Mouse (Mus musculus) kidney, adult 18-20 months (tissue): ENCODE measurements around the gene Cog5.
A peak's percentile ranks its signal among the peaks of the same experiment; 100 is the strongest.

Source experiments
- DNase-seq: peaks from one replicate; pipeline ENCODE4 v3.0.0; 2021

Gene Cog5

DNA sequence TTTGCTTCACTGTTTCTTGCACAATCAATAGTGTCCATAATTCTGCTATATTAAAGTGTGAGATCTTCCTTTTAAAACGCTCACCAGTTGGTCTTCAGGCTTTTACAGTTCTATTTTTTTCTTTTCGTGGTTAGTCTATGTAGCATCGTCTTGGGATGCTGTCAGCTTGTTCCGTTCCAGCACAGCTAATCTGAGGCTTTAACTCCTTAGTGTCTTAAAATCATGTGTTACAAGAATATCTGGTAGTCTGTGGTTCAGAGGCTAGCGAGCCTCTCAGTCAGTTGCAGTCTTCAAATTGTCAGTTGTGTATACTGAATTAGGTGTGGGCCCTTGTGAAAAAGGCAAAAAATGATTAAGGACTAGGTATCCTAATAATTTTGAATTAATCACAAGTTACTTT is 57.6 kb downstream of the Cog5 start:
- DNase-seq, result no peak

DNA sequence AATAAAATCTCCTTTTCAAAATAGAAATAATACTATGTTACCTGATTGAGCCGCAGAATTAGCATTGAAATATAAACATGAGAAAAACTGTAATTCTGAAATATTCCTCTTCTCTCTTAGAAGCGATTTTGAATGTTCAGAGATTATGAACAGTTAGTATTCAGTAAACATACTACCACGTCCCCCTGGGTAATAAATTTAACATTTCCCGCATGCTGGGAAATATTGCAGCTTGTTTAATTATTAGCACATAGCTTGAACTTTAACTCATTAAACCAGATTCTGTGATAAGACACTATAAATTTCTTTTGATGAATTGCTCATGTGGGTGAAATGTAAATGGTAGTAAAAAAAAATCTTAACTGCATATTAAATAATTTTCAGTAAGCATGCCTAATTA is 58.1 kb downstream of the Cog5 start:
- no peak for DNase-seq

DNA sequence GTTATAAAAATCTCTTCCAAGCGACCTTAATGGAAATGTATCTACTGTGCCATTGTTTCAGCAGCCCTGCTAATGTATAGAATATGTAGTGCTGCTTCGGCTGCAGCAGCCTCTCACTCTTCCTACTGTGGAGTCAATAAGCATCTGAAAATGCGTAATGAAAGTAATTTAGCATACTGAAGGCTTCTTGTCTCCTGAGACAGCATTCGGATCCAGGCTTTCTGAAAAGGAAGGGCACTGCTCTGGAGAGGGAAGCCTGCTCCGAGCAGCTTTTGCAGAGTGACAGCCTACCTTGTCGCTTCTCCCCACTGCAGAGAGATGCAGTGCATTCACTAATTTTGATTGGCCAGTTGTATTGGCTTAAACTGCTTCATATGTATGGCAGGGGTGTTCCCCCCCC is 58.9 kb downstream of the Cog5 start, which contains the start of gene Gpr22:
Gene Gpr22, minus strand, starts transcription at position 348 of the 400 bp plus-strand sequence.
- no peak for DNase-seq

DNA sequence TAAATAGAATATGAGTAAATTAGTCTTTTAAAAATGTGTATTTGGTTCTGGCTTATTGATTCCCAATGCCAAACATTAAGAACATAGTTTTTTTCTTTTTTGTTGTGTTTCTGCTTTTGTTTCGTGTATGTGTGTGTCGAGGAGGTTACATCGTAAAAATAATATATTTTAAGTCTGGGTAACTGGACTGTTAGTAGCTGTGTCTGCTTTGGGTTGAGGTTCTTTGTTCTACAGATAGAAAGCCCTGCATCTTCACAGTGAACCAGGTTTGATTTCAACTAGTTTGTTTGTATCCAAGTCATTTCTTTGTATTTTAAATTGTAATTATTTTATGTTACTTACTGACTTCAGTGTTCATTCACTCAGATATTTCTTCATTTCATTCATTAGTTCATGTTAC is 59.4 kb downstream of the Cog5 start:
- no peak for DNase-seq

DNA sequence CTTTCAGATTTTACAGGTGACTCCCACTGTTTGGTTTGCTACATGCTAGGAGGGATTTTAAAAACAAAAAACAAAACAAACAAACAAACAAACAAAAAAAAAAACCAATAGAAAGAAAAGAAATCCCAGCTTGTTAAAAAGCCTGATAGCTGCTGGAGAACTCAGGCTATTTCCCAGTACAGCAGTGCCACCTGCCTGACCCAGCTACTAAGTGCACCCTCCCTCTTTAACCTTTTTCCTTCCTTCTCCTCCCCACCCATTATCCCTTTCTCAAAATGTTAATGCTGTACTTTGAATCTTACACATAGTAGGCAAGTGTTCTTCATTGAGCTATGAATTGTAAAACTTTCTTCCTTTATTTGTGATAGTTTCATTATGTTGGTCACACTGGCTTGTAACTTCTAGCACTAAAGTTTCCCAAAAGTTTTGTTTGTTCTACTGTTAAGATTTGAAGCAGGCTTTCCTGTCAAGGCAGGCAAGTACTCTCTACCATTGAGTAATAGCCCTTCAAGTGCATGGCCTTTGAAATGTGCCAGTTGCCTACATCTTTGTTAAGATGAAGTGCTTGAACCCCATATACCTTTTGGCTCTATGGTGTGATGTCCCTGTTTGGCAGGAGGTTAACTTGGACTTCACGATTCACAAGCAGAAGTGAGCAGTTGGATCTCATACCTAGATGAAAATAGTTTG is 65.1 kb downstream of the Cog5 start:
- DNase-seq, result no peak

DNA sequence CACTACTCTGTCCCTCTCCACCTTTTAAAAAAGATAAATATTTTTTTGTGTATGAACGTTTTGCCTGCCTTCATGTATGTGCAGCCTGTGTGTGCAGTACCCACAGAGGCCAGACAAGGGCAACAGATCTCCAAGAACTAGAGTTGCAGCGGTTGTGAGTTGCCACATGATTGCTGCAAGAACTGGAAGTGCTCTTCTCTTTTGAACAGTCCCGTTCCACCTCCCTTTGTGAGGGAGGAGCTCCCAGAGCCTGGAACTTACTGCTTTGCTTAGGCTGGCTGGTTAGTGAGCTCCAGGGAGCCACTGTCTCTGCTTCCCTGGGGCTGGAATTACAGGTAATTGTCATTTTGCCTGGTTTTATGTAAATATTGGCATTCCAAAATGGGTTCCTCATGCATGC is 69.9 kb downstream of the Cog5 start:
- no peak for DNase-seq

DNA sequence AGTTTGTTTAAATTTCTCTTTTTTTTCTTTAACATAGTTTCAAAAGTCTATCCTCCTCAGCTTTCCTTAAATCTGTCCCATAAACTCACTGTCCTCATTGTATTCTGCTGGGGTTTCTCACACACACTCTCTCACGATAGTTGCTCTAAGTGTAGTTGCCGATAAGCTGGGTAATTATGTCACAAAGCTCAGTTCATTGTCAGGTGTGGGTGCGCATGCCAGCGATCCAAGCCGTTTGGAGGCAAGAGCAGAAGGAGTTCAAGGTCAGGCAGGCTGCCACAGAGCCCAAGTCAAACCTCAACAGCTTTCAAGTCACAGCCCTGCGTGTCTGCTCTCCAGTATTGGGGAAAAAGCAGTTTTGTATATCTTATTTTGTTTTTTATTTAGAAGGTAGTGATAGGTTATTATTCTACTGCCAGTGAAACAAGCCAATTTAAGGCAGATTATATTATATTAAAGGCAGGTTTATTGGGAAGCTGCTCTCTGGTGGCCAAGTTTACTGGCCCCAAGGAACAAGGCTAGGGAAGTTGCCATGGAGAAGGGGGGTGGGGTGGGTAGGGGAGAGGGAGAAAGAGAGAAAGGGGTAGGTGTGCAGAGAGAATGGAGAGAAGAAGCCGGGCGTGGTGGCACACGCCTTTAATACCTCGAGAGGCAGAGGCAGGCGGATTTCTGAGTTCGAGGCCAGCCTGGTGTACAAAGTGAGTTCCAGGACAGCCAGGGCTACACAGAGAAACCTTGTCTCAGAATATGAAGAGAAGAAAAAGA is 71.0 kb downstream of the Cog5 start:
- no peak for DNase-seq

DNA sequence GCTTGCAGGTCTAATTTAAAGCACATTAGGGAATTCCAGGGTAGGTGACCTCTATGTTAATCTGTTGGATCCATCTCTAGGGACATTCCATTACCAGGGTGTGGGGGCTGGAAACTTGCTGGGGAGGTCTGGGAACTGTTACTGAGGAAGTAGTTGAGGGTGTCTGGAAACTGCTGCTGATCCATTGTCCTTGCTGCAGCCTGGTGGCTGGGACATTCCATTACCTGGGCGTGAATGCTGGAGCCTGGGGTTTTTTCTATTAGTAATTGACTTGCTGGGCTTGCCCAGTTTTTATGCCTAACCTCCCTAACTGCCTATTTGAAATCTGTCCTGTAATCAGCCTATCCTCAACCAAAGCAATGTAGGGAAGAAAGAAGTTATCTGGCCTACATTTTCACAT is 72.0 kb downstream of the Cog5 start:
- DNase-seq, result peak; percentile 8

DNA sequence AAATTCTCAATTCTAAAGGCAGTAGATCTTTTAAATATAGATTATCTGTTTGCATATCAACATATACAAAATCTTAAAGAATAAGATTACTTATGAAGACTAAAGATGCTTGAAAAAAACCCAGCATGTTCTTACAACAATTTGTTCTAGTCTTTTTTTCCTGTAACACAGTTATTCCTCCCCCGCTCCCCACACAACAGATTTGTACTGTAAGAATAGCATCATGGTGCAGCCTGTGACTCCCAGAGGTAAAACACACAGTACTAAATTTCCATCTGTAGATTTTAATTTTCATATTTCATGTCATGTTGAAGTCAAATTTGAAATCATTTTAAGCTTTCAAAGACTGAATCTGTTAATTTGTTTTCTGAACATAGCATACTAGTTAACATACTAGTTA is 75.5 kb downstream of the Cog5 start:
- no peak for DNase-seq

DNA sequence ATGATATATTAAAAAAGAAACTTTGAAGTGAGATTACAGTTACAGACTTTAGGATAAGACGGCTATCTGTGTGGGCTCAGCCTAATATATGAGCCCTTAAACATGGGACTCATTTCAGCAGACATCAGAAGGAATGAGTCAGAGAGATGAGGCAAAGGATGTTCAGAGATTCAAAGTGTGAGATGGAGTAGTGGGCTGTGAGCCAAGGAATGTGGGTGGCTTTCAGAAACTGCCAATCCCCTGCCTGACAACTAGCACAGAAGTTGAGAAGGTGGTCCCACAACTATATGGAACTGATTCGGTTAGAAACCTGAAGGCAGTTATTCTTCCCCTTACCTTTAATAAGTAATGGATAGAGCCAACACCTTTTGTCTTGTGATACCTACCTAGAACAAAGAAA is 79.9 kb downstream of the Cog5 start:
- DNase-seq, result no peak

DNA sequence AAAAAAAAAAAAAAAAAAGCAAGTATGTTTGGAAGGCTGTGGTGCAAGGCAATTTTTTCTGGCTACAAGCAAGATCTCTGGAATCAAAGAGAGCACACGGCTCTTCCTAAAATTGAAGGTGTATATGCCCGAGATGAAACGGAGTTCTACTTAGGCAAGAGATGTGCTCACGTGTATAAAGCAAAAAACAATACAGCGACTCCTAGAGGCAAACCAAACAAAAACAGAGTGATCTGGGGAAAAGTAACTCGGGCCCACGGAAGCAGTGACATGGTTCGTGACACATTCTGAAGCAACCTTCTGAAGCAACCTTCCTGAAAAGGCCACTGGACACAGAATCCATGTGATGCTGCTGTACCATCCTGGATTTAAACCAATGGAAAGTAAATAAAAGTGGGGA is 92.6 kb downstream of the Cog5 start:
- DNase-seq, result no peak

DNA sequence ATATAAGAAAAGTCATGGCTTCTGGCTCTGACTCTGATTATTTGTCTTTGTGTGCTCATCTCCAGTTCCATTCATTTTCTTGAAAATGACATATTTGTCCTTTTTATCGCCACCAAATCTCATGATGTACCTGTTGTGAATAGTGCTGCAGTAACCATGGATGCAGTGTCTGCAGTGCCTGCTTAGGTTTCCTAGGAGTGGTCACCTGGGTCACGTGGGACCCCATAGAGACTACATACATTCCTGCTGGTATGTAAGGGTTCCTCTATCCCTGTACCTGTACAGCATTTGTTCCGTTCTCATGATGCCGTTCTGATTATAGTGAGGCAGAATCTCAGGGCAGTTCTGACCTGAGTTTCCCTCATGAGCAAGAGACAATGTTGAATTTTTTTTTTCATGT is 95.2 kb downstream of the Cog5 start:
- DNase-seq, result no peak

DNA sequence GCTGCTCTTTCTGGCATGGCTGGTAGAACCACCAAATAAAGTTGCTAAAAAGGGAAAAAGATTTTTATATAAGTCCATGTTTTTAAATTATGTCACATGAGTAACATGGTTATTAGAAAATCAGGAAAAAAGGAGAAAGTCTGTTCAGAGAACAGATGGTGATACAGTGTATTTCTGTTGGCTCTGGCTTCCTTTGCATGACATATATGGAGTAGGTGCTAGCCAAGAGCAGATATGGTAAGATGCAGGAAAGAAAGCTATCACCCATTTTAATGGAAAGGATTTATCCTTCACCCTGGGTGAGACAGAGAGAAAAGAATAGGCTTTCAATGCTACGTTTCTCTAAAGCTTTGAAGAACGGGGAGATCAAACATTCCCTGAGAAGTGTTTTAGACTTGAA is 99.8 kb downstream of the Cog5 start:
- DNase-seq, result no peak

DNA sequence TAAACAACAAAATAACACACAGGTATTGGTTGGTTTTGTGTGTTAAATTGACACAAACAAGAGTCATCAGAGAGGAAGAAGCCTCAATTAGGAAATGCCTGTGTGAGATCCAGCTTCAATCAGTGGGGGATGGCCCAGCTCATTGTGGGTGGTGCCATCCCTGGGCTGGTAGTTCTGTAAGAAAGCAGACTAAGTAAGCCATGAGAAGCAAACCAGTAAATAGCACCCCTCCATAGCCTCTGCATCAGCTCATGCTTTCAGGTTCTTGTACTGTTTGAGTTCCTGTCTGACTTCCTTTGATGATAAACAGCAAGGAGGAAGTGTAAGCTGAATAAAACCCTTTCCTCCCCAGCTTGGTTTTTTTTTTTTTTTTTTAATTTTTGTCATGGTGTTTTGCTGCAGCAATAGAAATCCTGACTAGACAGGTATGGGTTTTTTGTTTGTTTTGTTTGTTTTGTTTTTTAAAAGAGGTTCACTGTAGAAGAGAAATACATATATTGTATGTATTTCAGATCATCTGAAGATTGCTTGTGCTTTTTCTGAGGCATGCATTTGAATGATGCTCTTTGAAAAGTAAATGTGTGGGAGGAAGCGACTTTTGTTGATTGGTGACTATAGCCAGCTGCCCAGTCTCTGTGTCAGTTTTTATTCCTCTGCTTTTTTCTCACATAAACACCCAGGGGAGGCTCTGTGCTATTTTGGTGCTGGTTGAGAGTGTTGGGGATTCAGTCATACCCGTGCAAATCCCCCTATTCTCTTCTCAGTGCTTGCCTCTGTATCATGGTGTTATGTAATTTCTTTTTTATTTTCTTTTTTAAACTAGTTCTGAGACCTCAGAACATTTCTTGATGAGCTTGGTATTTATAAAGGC is 101.5 kb downstream of the Cog5 start:
- no peak for DNase-seq

DNA sequence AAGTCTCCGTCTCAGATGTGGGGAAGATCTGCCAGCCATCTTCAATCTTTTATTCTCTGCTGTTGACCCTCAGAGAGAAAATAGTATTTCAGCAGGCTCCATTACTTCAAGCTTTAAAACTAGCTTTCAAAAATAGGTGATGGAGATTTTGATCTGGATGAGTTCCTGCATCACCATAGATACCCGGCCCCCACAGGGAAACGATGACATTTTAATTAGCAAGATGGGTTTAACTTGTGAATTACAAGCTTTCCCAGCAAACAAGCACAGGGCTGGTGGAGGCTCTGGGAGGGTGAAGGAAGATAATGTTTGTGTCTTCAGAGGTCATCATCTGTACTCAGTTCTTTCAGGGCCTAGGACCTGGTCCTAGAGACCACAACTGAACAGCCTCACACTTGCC is 118.9 kb downstream of the Cog5 start:
- no peak for DNase-seq

DNA sequence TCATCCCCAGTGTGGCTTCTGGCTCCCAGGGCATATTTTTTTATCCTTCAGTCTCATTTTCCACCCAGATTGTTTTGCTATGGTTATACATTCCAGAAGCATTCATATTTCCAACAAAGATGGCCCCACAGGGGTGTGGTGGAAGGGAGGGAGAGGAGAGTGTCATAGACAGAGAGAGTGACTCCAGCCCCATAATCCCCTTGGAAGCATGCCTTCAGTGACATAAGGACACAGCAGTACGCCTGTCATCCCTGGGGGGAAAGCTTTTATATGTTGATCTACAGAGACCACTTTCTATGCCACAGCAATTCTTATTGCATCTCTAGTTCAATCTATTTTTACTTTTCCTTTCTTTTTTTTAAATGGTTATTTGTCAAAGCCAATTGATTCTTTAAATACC is 129.6 kb downstream of the Cog5 start:
- DNase-seq, result no peak

DNA sequence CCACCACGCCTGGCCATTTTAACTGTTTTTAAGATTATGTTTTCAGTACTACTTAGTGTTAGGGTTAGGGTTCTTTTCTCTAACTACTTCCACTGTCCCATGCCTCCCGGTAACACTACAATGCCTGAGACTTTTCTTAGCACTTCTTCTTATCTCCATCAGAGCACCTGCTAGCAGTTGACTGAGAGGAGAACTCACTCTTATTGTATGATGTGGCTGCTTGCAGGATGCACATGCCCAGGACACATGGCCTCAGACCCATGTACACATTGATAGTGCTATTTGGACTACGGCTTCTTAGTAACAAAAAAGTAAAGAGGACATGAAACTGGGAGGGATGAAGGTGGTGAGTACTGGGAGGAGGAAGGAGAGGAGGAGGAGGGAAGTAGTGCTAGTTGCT is 133.9 kb downstream of the Cog5 start:
- no peak for DNase-seq

DNA sequence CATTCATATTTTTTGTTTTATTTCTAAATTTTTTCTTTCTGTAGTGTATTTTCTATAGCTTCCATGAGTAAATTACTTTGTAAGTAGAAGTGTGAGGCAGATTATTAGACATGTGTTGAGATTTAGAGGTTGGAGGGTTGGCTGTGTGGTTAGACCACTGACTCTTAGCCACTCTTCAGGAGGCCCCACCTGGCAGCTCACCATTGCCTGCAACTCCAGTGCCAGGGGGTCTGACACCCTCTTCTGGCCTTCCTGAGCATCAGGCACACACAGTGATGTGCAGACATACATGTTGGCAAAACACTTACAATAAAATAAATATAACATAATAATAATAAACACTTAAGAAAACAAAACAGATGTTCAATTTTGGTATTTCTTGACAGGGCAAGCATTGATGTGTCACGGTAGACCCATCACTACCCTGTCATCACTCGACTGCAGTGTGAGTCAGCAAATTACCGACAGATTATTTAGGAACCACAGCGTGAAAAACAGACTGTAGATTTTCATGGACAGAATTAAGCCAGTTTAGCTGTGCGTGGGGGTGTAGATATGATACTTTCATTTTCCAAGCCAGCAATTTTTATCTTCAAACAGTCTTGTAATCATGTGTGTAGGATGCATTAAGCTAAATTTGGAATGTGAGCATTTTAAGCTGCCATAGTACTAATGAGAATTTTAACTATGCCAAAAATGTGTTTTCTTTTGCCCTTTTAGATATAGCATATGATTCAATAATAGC is 151.9 kb downstream of the Cog5 start:
- no peak for DNase-seq

DNA sequence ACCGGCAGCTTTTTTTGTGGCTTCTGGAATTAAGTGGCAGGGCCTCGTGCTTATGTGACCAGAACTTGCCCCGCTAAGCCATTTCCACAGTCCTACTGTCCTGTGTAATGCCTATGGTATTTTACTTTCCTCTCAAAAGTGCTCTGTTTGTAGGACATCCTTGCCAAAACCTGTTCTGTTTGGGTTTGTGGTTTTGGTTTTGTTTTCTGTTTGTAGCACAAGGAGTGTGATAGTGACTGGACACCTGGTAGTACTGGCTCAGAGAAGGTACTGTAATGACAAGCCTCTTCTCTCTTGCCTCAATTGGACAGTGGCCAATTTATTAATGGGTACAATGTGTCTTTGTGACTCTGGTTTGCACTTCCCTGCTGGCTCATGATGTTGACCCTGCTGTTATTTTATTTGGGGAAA is 163.4 kb downstream of the Cog5 start:
- no peak for DNase-seq

DNA sequence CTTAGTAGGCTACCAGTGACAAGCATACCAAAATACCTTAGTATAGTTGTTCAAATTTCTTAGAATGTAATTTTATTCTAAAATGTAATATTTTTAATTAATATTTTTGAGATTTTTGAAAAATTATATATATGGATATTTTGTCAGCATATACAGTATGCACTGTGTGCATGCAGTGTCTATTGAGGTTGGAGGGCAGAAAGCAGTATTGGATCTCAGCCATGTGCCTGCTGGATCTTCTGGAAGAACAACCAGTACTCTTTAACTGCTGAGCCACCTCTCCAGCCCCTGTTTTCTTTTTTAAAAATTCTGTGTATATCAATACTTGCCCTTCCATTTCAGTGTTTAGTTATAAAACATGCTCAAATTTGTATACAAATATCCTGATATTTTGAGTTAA is 164.4 kb downstream of the Cog5 start:
- no peak for DNase-seq

DNA sequence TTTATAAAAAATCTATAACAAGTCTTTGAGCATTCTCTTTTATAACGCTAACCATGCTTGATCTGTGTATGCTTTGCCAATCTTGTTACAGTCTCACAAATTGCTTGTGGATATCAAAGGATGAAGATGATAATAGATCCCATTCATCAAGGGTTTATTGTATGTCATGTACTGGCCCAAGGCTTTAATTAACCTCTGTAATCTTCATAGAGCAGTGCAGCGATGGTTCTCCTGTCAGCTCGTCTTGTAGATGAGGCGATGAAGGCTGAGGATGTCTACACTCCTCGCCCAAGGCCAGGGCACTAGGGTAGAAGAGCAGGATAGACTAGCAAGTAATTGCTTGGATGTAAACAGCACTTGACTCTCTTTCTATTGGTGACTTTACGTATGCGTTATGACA is 164.9 kb downstream of the Cog5 start:
- no peak for DNase-seq

DNA sequence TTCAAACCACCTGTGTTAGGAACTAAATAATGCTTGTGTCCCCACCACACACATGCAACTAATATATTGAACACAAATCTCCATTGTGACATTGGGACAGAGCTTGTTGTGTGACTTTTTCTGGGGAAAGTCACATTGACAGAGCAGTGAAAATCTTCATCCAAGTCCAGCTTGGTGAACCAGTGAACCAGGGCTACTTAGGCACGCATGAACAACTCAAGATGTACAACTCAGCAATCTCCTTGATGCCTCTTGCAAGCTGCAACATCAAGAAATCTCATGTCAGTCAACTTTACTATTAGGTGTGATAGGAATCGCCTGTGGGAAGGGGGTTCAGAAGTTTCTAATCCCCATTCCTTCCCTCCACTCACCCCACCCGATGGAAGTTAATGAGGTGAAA is 169.0 kb downstream of the Cog5 start:
- DNase-seq, result peak; percentile 9

DNA sequence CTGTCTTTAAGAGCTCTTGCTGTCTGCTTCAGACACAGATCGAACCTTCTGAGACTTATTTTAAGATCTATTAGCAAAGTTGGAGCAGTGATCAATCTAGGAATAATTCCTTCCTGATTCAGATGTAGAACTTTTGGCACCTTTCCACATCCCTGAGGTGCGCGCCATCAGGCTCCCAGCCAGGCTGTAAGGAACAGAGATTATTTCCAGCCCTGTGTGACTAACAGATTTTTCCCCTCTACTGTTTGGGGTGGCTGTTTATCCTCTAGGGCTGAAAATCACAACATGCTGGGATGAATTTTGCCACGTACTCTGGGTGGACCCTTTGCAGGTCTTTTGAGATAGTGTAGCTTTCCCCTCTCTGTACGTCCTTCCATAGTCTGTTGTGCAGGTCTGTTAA is 170.2 kb downstream of the Cog5 start:
- DNase-seq, result no peak
